Mouse (Mus musculus): ENCODE results near the gene 4930572O03Rik.
"Not testable (repeated sequence)": the region's sequence is repeated elsewhere in the genome, so short reads cannot be mapped to it uniquely, and the experiment has no call there.

The 4930572O03Rik gene

GRCm38 (mm10) chr5:15616195-15616594 is 40.7 kb downstream of the 4930572O03Rik start:
- DNase-seq = not testable (repeated sequence)

GRCm38 (mm10) chr5:15610695-15611094 is 46.2 kb downstream of the 4930572O03Rik start:
- not testable (repeated sequence) for DNase-seq

GRCm38 (mm10) chr5:15606677-15607076 is 50.2 kb downstream of the 4930572O03Rik start:
- peak in 1 of 2 experiments; percentile 6 for DNase-seq

- not testable (repeated sequence) for DNase-seq
Observed at GRCm38 (mm10) chr5:15603585-15603984, 53.3 kb downstream of the 4930572O03Rik start.

GRCm38 (mm10) chr5:15603008-15603407 is 53.9 kb downstream of the 4930572O03Rik start:
- not testable (repeated sequence) for DNase-seq

GRCm38 (mm10) chr5:15602424-15602947 is 54.4 kb downstream of the 4930572O03Rik start:
- DNase-seq = not testable (repeated sequence)

All from cerebellum, postnatal 36 days (tissue).